Mouse (Mus musculus): ENCODE results near the gene Gm49395.
A peak's percentile ranks its signal among the peaks of the same experiment; 100 is the strongest.

Gene Gm49395

GRCm38 (mm10) chr13:115101355-115102191, at the start of gene Gm49395, which contains the start of gene Itga1:
Gene Gm49395 (minus strand): TSS chr13:115101921.
Gene Itga1 (minus strand): TSS chr13:115101964.
- DNase-seq: peak; percentile 44

GRCm38 (mm10) chr13:115150602-115151001, 48.9 kb upstream of the Gm49395 start:
- DNase-seq: no peak

- no peak for DNase-seq
These were observed 48.1 kb upstream of the Gm49395 start for GRCm38 (mm10) chr13:115149849-115150248.

- DNase-seq: no peak
These were observed 41.9 kb upstream of the Gm49395 start for GRCm38 (mm10) chr13:115143575-115143974.

- DNase-seq: no peak
These were observed 40.3 kb upstream of the Gm49395 start for GRCm38 (mm10) chr13:115142066-115142465.

GRCm38 (mm10) chr13:115138513-115138912, 36.8 kb upstream of the Gm49395 start:
- DNase-seq: no peak

GRCm38 (mm10) chr13:115136761-115137160, 35.0 kb upstream of the Gm49395 start:
- DNase-seq: no peak

GRCm38 (mm10) chr13:115132435-115132834, 30.7 kb upstream of the Gm49395 start:
- no peak for DNase-seq

GRCm38 (mm10) chr13:115131381-115131780, 29.7 kb upstream of the Gm49395 start:
- DNase-seq: no peak

- no peak for DNase-seq
These were observed 28.3 kb upstream of the Gm49395 start for GRCm38 (mm10) chr13:115130035-115130434.

- DNase-seq: no peak
These were observed 26.1 kb upstream of the Gm49395 start for GRCm38 (mm10) chr13:115127826-115128225.

- no peak for DNase-seq
These were observed 24.8 kb upstream of the Gm49395 start for GRCm38 (mm10) chr13:115126534-115126933.

GRCm38 (mm10) chr13:115125130-115125529, 23.4 kb upstream of the Gm49395 start:
- DNase-seq: no peak

- no peak for DNase-seq
These were observed 22.8 kb upstream of the Gm49395 start for GRCm38 (mm10) chr13:115124521-115124920.

GRCm38 (mm10) chr13:115118756-115119155, 17.0 kb upstream of the Gm49395 start:
- DNase-seq: no peak

GRCm38 (mm10) chr13:115118195-115118594, 16.5 kb upstream of the Gm49395 start:
- no peak for DNase-seq

- DNase-seq: no peak
These were observed 15.4 kb upstream of the Gm49395 start for GRCm38 (mm10) chr13:115116930-115117621.

GRCm38 (mm10) chr13:115109628-115110027, 7.9 kb upstream of the Gm49395 start:
- DNase-seq: no peak

GRCm38 (mm10) chr13:115107436-115107835, 5.7 kb upstream of the Gm49395 start:
- DNase-seq: no peak

GRCm38 (mm10) chr13:115106183-115106582, 4.5 kb upstream of the Gm49395 start:
- DNase-seq: no peak

- no peak for DNase-seq
These were observed 1.0 kb upstream of the Gm49395 start for GRCm38 (mm10) chr13:115102754-115103153.

GRCm38 (mm10) chr13:115100381-115101177, 1.1 kb downstream of the Gm49395 start:
- no peak for DNase-seq

GRCm38 (mm10) chr13:115099381-115099780, 2.3 kb downstream of the Gm49395 start:
- no peak for DNase-seq
